ENCODE assay signal across 12 mouse cellular contexts in genomic region chr10:9650050-9650825, GRCm38 (mm10). TPM values are rescaled to one million over a fixed set of nuclear protein-coding genes. Genes with fewer than 3 reads are reported as not detected.
DNase-seq lines count a peak whose midpoint lies in the region; ATAC-seq and TF ChIP-seq lines count a peak whose summit lies in the region.
"Had no signal": no experiment of that assay in that cellular context is flagged by ENCODE, and none has a peak within 500 bp of the region (broad histone marks: within the 10 kb centered on the region; RNA-seq: fewer than 3 reads in every experiment).

No protein-coding gene starts in this region.

- H3K27ac ChIP-seq in hindbrain, postnatal 0 days: no peak overlapping the region
- H3K27ac ChIP-seq in hindbrain, embryonic 10.5 days: no peak overlapping the region
- no peak overlapping the region for H3K27ac ChIP-seq in midbrain, embryonic 14.5 days (replicated peaks; ENCODE audit: low read depth, low read length)
- no peak overlapping the region for H3K27ac ChIP-seq in midbrain, embryonic 10.5 days (replicated peaks)
- H3K27ac ChIP-seq in forebrain, embryonic 14.5 days (ENCODE audit: low read depth, low read length): no peak overlapping the region

- 0 out of 2 replicates have a peak, but pooled peaks have one; percentile 15 for ATAC-seq in hindbrain, postnatal 0 days
- peak; percentile 20; the same call in 1 of the 2 replicates for ATAC-seq in midbrain, embryonic 14.5 days (ENCODE audit: low FRiP score, low TSS enrichment)
- ATAC-seq in forebrain, embryonic 14.5 days: peak; percentile 75
- ATAC-seq in inflammation-experienced regulatory T-cells, adult 6 months: no peak
- ATAC-seq: CD4-positive, CD25-positive, alpha-beta regulatory T cell, adult 4 months; lung, postnatal 0 days had no signal

- no peak overlapping the region for H3K4me2 ChIP-seq in hindbrain, postnatal 0 days (ENCODE audit: low read depth, low read length)
- H3K4me2 ChIP-seq in midbrain, embryonic 14.5 days (ENCODE audit: low read length): no peak overlapping the region
- no peak overlapping the region for H3K4me2 ChIP-seq in forebrain, embryonic 14.5 days (ENCODE audit: low read length)

- H3K4me1 ChIP-seq in hindbrain, postnatal 0 days (ENCODE audit: insufficient read depth, low read length): no peaks in the 10 kb centered on the region
- H3K4me1 ChIP-seq in hindbrain, embryonic 10.5 days (replicated peaks): peaks cover 17% of the 10 kb centered on the region
- H3K4me1 ChIP-seq in midbrain, embryonic 14.5 days (ENCODE audit: control insufficient read depth, insufficient read depth, low read length): peaks cover 22% of the 10 kb centered on the region
- peaks cover 24% of the 10 kb centered on the region for H3K4me1 ChIP-seq in midbrain, embryonic 10.5 days
- no peaks in the 10 kb centered on the region; the same call in 1 of the 2 replicates for H3K4me1 ChIP-seq in forebrain, embryonic 14.5 days (ENCODE audit: control insufficient read depth, insufficient read depth, low read length)

- DNase-seq in hindbrain, postnatal 0 days (ENCODE audit: low spot score): peak; percentile 18
- DNase-seq in hindbrain, embryonic 10.5 days (ENCODE audit: low spot score): no peak
- DNase-seq in midbrain, embryonic 14.5 days: peak; percentile 60
- no peak for DNase-seq in midbrain, embryonic 10.5 days (ENCODE audit: low spot score)
- DNase-seq in forebrain, embryonic 14.5 days (ENCODE audit: low spot score): peak; percentile 74
- peak; percentile 69 for DNase-seq in retina, postnatal 1 day
- no peak for DNase-seq in gastrocnemius, postnatal 4 days (ENCODE audit: low spot score in 2 of 2)
- DNase-seq: heart, adult 11 months; kidney, postnatal 4 days had no signal

- WGBS in hindbrain, postnatal 0 days: 40% methylated on average over 6 of the region's 6 CpGs
- 69% methylated on average over 6 of the region's 6 CpGs for WGBS in hindbrain, embryonic 10.5 days
- WGBS in midbrain, embryonic 14.5 days: 40% methylated on average over 6 of the region's 6 CpGs
- WGBS in midbrain, embryonic 10.5 days: 68% methylated on average over 6 of the region's 6 CpGs
- 18% methylated on average over 6 of the region's 6 CpGs for WGBS in forebrain, embryonic 14.5 days

- H3K9ac ChIP-seq in hindbrain, postnatal 0 days (replicated peaks; ENCODE audit: low read length): no peak overlapping the region
- no peak overlapping the region for H3K9ac ChIP-seq in midbrain, embryonic 14.5 days (replicated peaks; ENCODE audit: low read length)
- H3K9ac ChIP-seq in forebrain, embryonic 14.5 days (ENCODE audit: low read length): no peak overlapping the region

- H3K4me3 ChIP-seq in hindbrain, postnatal 0 days (ENCODE audit: low read length): no peak overlapping the region
- H3K4me3 ChIP-seq in hindbrain, embryonic 10.5 days: no peak overlapping the region
- H3K4me3 ChIP-seq in midbrain, embryonic 14.5 days (replicated peaks; ENCODE audit: low read depth, low read length): no peak overlapping the region
- no peak overlapping the region for H3K4me3 ChIP-seq in midbrain, embryonic 10.5 days
- no peak overlapping the region for H3K4me3 ChIP-seq in forebrain, embryonic 14.5 days (ENCODE audit: low read depth, low read length)

- no peak for TF ChIP-seq CTCF in hindbrain, postnatal 0 days (IDR thresholded peaks at IDR 0.05; ENCODE audit: low read depth)

- no peaks in the 10 kb centered on the region for H3K27me3 ChIP-seq in hindbrain, postnatal 0 days (ENCODE audit: insufficient read depth, low read length)
- H3K27me3 ChIP-seq in hindbrain, embryonic 10.5 days (ENCODE audit: insufficient read depth, poor library complexity, severe bottlenecking): no peaks in the 10 kb centered on the region
- H3K27me3 ChIP-seq in midbrain, embryonic 14.5 days (ENCODE audit: control insufficient read depth, insufficient read depth, low read length): no peaks in the 10 kb centered on the region
- no peaks in the 10 kb centered on the region for H3K27me3 ChIP-seq in midbrain, embryonic 10.5 days (ENCODE audit: low read depth, poor library complexity, severe bottlenecking)
- no peaks in the 10 kb centered on the region for H3K27me3 ChIP-seq in forebrain, embryonic 14.5 days (replicated peaks; ENCODE audit: control insufficient read depth, insufficient read depth, low read length)

- H3K9me3 ChIP-seq in hindbrain, postnatal 0 days (ENCODE audit: low read length): no peaks in the 10 kb centered on the region
- no peaks in the 10 kb centered on the region for H3K9me3 ChIP-seq in hindbrain, embryonic 10.5 days
- H3K9me3 ChIP-seq in midbrain, embryonic 14.5 days (ENCODE audit: control insufficient read depth, low read length): no peaks in the 10 kb centered on the region
- no peaks in the 10 kb centered on the region for H3K9me3 ChIP-seq in midbrain, embryonic 10.5 days (replicated peaks)
- H3K9me3 ChIP-seq in forebrain, embryonic 14.5 days (replicated peaks; ENCODE audit: control insufficient read depth, low read length): no peaks in the 10 kb centered on the region

- H3K36me3 ChIP-seq in hindbrain, postnatal 0 days (ENCODE audit: insufficient read depth, low read length): no peaks in the 10 kb centered on the region
- H3K36me3 ChIP-seq in hindbrain, embryonic 10.5 days: no peaks in the 10 kb centered on the region
- no peaks in the 10 kb centered on the region for H3K36me3 ChIP-seq in midbrain, embryonic 14.5 days (ENCODE audit: control insufficient read depth, insufficient read depth, low read length)
- H3K36me3 ChIP-seq in midbrain, embryonic 10.5 days: no peaks in the 10 kb centered on the region
- H3K36me3 ChIP-seq in forebrain, embryonic 14.5 days (ENCODE audit: control insufficient read depth, insufficient read depth, low read length): no peaks in the 10 kb centered on the region

RNA-seq across cellular contexts. Expression of gene Samd5, which starts 24.8 kb away (rescaled TPM):
- total RNA-seq in hindbrain, postnatal 0 days (2014; rRNA removed): 6.5 and 7.9 TPM in 2 replicates
- 2.9 and 3.2 TPM in 2 replicates for polyA plus RNA-seq in hindbrain, postnatal 0 days (2015; fragmentation: Nextera tagmentation; extraction: Ambion mirVana)
- polyA plus RNA-seq in hindbrain, embryonic 10.5 days (2016; fragmentation: Nextera tagmentation; extraction: Ambion mirVana): 3.3 and 3.7 TPM in 2 replicates
- 9.1 and 9.3 TPM in 2 replicates for polyA plus RNA-seq in midbrain, embryonic 14.5 days (2014; fragmentation: Nextera tagmentation; extraction: Ambion mirVana)
- 6.0 and 7.1 TPM in 2 replicates for polyA plus RNA-seq in midbrain, embryonic 10.5 days (2016; fragmentation: Nextera tagmentation; extraction: Ambion mirVana)
- polyA plus RNA-seq in forebrain, embryonic 14.5 days (2014; fragmentation: Nextera tagmentation; extraction: Ambion mirVana): 2.5 and 3.8 TPM in 2 replicates
- polyA plus RNA-seq in inflammation-experienced regulatory T-cells, adult 6 months (2017; shearing (Covaris generic)): not detected
- total RNA-seq in gastrocnemius, postnatal 4 days (2021): 1 to 10 TPM; 2.7 to 3.4 TPM
- polyA plus RNA-seq: CD4-positive, CD25-positive, alpha-beta regulatory T cell, adult 4 months had no signal

Comparison
In these comparisons a context has a peak if more than half of its experiments do, and no peak if none do; other contexts are left out.
1. DNase-seq: peak in hindbrain, postnatal 0 days (single experiment), midbrain, embryonic 14.5 days (single experiment), forebrain, embryonic 14.5 days (single experiment) and retina, postnatal 1 day (single experiment); none in hindbrain, embryonic 10.5 days (single experiment), midbrain, embryonic 10.5 days (single experiment) and gastrocnemius, postnatal 4 days (0 of 2).